Mouse (Mus musculus) monocyte, adult 59 days (primary cell): ENCODE results near the gene Tmc4. TPM values are rescaled to one million over a fixed set of nuclear protein-coding genes. Genes with fewer than 3 reads are reported as not detected.

Experiments used
- total RNA-seq, 2 experiments: library from RNA; stranded (reverse); gene quantifications; one replicate each; pipeline ENCODE4 v1.2.4; 2023

The Tmc4 gene
- 1 to 10 TPM; 6.4 to 6.8 TPM for total RNA-seq

DNA sequence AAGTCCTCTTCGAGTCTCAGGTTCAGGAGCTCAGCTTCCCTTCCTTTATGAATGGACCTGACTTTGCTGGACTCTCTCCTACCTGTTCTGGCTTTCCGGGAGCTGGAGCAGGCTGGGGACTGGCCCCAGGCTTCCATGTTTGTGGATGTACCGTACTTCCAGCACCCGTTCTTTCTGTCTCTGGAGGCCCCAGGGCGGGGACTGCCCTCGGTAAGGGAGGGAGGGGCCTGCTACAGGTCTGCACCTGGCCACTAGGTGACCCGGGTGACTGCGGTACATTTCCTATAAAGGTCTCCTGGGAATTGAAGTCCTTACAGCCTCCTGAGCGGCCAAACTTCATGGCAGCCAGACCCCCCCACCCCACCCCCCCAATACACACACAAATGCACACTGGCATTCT is at the start of gene Tmc4:
Gene Tmc4 (minus strand): TSS at position 212 of the 400 bp plus-strand sequence.

GRCm38 (mm10) chr7:3720268-3720667 is 42.9 kb upstream of the Tmc4 start, which contains the start of gene Pirb:
Gene Pirb (minus strand): TSS chr7:3720391.

GRCm38 (mm10) chr7:3703879-3704441 is 26.6 kb upstream of the Tmc4 start, which contains the start of gene Rps9:
Gene Rps9 (plus strand): TSS chr7:3703993.

GRCm38 (mm10) chr7:3692987-3693808 is 15.8 kb upstream of the Tmc4 start, which contains the start of gene Mboat7:
Gene Mboat7 (minus strand): TSS chr7:3693523.

GRCm38 (mm10) chr7:3692382-3692986 is 15.1 kb upstream of the Tmc4 start, which contains the start of gene Tsen34:
Gene Tsen34 (plus strand): TSS chr7:3692863.

DNA sequence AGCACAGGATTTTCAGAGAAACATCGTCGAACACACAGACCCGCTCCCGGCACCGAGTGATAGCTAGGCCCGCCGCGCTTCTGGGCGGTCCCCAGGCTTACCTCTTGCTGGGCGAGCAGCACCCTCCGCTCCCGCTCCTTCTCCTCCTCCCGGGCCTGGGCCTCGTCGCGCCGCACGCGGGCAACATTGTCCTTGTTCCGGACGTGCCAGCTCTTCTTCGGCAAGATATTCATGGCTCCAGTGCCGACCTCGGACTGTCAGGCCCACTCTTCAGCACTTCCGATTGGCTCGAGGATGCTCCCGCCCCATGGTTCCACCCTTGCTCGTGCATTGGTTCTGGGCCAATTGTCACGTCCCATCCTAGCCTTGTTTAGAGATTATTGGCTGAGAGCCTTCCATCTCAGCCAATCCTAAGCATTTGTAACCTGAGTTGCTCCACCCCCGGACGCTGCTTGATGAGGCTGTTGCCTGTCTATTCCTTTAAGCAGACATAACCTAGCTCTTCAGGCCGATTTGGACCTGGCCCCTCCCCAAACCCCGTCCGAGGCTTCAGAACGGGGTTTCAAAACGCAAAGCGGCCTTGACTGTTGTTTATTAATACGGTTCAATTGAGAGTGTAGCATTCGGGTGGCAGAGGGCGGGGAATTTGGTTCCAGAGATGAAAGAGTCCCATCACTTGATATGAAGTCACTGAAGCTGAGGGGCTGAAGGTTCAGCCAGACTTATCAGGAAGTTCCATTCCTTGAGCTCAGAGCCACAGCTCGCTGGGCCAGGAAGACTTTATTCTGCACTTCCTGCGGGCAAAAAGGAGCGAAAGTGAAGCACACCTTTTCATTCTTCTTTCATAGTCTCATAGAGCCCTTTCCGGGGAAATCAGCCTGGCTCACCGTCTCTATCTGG is 11.9 kb downstream of the Tmc4 start, which contains the start of gene Leng1:
Gene Leng1 (minus strand): TSS at position 626 of the 900 bp plus-strand sequence.

DNA sequence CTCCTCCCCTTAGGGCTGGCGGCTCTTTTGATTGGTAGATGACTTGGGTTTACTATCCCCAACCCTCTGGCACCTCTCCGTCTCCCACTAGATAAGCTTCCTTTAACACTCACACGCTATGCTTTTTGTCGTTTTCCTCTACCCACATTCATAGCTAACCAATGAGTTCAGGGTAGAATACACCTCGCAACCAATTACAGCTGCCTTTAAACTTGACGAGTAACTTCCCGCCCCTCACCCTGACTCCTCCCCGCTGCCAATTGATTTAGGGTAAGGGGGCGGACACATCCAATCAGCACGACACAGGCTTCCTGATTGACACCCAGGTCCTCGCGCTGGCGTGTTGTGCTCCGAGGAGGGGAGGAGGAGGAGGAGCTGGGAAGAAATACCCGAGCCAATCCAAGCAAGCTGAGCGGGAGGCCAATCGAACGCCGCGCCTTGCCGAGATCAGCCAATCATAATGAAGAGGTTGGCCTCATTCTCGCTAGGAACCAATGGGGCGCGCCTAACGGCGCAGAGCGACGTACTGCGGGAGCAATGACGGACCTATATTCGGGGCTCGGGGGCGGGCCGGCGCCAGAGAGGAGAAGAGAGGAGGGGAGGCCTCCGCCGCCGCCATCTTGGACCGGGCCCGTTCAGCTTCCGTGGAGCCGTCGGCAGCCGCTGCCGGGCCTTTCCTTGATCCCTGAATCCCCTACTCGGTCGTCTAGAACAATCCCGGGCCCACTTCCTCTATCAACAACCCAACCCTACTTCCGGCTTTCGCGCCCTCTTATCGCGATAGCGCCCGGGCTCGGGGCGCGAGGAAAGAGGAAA is 32.5 kb downstream of the Tmc4 start, which contains the start of gene Cnot3:
Gene Cnot3 (plus strand): TSS at position 597 of the 816 bp plus-strand sequence.

DNA sequence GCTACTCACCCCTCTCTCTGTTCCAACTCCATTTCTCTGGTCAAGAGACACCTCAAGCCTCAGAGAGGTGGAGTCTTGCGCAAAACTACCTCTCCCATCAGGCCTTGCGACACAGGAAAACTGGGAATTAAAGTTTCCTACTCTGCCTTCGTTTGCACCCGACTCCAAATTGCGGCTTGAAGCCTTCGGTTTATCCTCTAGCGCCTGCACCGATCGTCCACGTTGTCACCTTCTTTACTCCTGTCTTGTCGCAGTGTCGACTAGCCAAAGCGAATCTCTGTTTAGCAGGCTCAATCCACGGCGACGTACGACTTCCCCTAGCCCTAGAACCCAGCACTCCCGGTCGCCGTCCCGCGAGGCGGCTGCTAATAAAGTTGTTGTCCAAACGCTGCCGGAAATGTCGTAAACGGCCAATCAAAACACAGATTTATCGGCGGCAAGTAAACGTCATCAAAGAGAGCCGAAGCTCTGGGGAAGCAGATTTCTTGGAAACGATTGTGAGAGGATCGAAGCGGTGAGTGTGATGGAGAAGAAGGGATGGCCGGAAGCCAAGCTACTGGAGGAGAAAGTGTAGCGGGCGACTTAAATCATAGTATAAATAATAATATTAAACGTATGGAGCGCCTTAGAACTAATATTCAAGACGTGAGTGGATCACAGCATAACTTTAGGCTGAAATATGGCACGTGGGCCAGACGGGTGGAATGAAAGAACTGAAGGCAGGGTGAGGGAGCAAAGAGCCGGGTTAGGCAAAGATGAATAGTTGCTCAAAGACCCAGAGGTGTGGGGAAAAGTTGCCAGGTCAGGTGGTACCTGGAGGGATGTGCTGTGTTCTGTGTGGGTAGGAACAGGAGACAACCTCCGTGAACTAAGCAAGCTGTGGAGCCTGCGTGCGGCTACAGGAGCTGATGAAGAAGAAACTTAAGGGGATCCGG is 47.5 kb downstream of the Tmc4 start, which contains the start of the genes Tfpt and Prpf31:
Gene Tfpt (minus strand): TSS at position 387 of the 935 bp plus-strand sequence.
Gene Prpf31 (plus strand): TSS at position 443 of the 935 bp plus-strand sequence.

GRCm38 (mm10) chr7:3617242-3617995 is 59.9 kb downstream of the Tmc4 start, which contains the start of gene Ndufa3:
Gene Ndufa3 (plus strand): TSS chr7:3617373.

DNA sequence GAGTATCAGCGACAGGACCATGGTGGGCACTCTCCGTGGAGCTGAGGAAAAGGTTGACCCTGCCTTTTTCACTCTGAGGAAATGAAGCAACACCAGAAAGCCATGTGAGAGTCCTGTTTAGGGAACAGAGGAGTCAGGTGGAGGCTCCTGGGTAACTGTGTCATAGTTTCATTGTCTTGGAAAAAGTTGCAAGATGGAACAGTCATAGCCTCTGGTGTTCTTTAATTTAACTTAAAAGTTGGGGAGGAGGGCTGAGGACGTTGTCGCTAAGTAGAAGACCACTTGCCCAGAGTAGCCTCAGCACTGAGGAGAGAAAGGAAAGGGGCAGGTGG is 61.3 kb downstream of the Tmc4 start, which contains the start of gene Oscar:
Gene Oscar (minus strand): TSS at position 101 of the 332 bp plus-strand sequence.

Other genes starting within 250 kb of the Tmc4 start
- 1 to 10 TPM; 3.9 to 9.3 TPM for gene Tarm1, start 174.9 kb downstream of the Tmc4 start, total RNA-seq
- gene Oscar, start 61.4 kb downstream of the Tmc4 start, total RNA-seq, result not detected
- gene Ndufa3, start 60.2 kb downstream of the Tmc4 start, total RNA-seq, result 100 to 1,000 TPM; 329 to 362 TPM
- gene Tfpt, start 47.6 kb downstream of the Tmc4 start, total RNA-seq, result 10 to 100 TPM; 21.3 to 26.8 TPM
- 10 to 100 TPM; 30.8 to 31.8 TPM for gene Prpf31, start 47.6 kb downstream of the Tmc4 start, total RNA-seq
- gene Cnot3, start 32.3 kb downstream of the Tmc4 start, total RNA-seq, result 100 to 1,000 TPM in 1 of 2 experiments, 10 to 100 TPM in 1; 93.9 to 100 TPM
- 1 to 10 TPM; 6.4 to 9.4 TPM for gene Leng1, start 11.7 kb downstream of the Tmc4 start, total RNA-seq
- gene Tsen34, start 15.3 kb upstream of the Tmc4 start, total RNA-seq, result 10 to 100 TPM; 35.3 to 42.7 TPM
- 100 to 1,000 TPM; 103 to 105 TPM for gene Mboat7, start 16.0 kb upstream of the Tmc4 start, total RNA-seq
- 1,000 to 10,000 TPM; 1,985 to 2,114 TPM for gene Rps9, start 26.4 kb upstream of the Tmc4 start, total RNA-seq
- gene Pirb, start 42.8 kb upstream of the Tmc4 start, total RNA-seq, result 100 to 1,000 TPM; 343 to 375 TPM
- 10 to 100 TPM; 70.0 to 75.3 TPM for gene Gm15448, start 148.1 kb upstream of the Tmc4 start, total RNA-seq
- gene Pira2, start 167.5 kb upstream of the Tmc4 start, total RNA-seq, result 100 to 1,000 TPM in 1 of 2 experiments, 10 to 100 TPM in 1; 87.0 to 101 TPM
- gene Gm14548, start 220.6 kb upstream of the Tmc4 start, total RNA-seq, result 10 to 100 TPM; 51.8 to 62.5 TPM
- gene Lilra6, start 237.9 kb upstream of the Tmc4 start, total RNA-seq, result 10 to 100 TPM; 67.7 to 86.9 TPM